Mouse (Mus musculus) retina, postnatal 1 day (tissue): ENCODE data around the gene Iqsec1.
A peak's percentile ranks its signal among the peaks of the same experiment; 100 is the strongest.
"Not testable (repeated sequence)": the region's sequence is repeated elsewhere in the genome, so short reads cannot be mapped to it uniquely, and the experiment has no call there.

Experiments used
- DNase-seq: peaks from one replicate; pipeline ENCODE4 v3.0.0-alpha.2; 2012

Iqsec1 gene

GRCm38 (mm10) chr6:90700737-90701136 is 287.7 kb downstream of the Iqsec1 start:
- no peak for DNase-seq

- DNase-seq, result no peak
Observed at GRCm38 (mm10) chr6:90700068-90700467, 288.4 kb downstream of the Iqsec1 start.

DNA sequence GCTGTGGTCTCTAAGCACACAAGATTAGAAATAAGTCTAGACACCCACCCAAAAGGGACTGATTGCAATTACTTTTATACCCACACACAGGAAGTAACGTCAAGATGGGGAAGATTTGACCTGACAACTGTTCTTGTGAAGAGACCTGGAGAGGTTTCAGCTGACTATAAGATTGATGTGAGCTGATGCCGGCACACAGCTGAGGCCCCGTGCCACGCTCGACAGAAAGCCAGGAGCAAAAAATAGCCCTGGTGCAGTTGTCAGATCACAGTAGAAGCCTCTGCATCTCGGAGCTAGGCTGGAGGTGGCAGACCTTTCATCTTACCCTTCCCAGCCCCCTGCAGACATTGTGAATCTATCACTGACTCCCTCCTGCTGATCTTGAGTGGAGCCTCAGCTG is 289.6 kb downstream of the Iqsec1 start:
- no peak for DNase-seq

DNA sequence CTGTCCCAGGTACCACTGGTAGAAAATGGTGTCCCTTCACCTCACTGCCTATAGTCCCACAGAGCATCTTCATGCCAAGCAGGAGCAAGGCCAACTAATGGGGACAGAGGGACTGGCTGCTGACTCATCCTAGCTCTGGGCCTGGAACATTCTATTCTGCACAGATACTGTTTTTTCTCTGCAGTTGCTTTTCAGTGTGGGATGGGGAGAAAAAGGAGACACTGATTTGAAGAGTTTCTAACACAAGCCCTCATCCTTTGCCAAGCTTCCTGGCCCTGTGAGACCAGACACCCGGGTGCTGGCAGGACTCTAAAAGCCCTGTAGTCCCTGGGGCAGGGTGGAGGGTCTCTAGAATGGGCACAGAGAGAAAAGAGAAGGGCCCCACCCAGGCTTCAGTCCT is 292.7 kb downstream of the Iqsec1 start:
- no peak for DNase-seq

GRCm38 (mm10) chr6:90692404-90692803 is 296.1 kb downstream of the Iqsec1 start:
- no peak for DNase-seq

GRCm38 (mm10) chr6:90691935-90692334 is 296.6 kb downstream of the Iqsec1 start:
- DNase-seq, result no peak

GRCm38 (mm10) chr6:90689500-90689899 is 299.0 kb downstream of the Iqsec1 start:
- DNase-seq, result no peak

DNA sequence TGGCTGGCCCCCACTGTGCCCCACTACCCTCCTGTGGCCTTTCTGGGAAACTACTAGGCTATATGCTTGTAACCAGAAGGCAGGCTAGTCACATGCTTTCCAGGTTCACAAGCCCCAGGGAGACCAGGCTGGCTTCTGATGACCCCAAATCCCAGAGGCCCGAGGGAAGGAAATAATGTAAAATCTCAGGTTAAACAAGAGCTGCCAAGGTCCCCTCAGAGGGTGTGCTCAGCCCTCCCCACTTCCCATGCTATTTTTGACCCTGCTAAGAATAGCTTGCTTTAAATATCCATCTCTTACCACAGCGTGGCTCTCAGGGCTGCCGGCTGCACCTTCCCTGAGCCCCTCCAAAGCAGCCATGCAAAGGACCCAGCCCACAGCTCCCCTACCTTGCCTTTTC is 299.7 kb downstream of the Iqsec1 start:
- DNase-seq, result no peak

GRCm38 (mm10) chr6:90688003-90688402 is 300.5 kb downstream of the Iqsec1 start:
- no peak for DNase-seq

DNA sequence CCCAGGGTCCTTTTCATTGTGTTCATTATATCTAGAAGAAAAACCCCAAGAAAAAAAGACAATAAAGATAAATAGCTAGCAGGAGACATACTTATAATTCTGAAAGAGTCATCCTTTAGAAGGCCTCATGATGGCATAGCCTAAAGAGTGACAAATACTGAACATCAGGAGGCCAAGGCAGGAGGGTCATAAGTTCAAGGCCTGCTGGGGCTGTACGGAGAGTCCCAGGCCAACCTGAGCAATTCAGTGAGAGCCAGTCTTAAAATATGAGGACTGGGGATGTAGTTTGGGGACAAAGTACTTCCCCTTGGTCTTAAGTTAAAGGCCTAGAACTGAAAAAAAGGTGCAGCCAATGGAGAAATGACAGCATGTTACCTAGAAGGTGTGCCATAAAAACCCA is 301.7 kb downstream of the Iqsec1 start:
- DNase-seq, result no peak

GRCm38 (mm10) chr6:90683831-90684532 is 304.5 kb downstream of the Iqsec1 start:
- DNase-seq, result no peak

- DNase-seq, result no peak
Observed at GRCm38 (mm10) chr6:90680401-90680800, 308.1 kb downstream of the Iqsec1 start.

GRCm38 (mm10) chr6:90678759-90679158 is 309.7 kb downstream of the Iqsec1 start:
- DNase-seq, result no peak

GRCm38 (mm10) chr6:90668693-90669092 is 319.8 kb downstream of the Iqsec1 start:
- no peak for DNase-seq

DNA sequence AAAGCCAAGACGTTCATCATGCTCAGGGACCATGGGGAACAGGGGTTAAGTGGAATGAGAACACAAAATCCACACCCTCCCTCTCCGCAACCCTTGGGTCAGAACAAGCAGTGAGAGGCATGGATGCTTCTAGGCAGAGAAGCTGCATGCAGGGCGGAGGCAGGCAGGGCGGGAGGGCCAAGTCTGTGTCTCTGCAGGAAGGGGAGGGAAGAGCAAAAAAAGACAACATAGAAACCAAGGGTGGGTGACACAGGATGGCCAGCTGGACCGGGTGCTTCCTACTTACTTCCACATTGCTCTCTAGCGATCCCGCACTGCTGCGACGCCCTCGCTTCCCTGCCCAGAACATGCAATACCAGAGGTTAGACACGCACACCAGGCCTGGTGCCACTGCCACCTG is 324.7 kb downstream of the Iqsec1 start:
- DNase-seq, result no peak

- no peak for DNase-seq
Observed at GRCm38 (mm10) chr6:90662148-90662547, 326.3 kb downstream of the Iqsec1 start.

GRCm38 (mm10) chr6:90661029-90661399 is 327.5 kb downstream of the Iqsec1 start:
- DNase-seq, result no peak

DNA sequence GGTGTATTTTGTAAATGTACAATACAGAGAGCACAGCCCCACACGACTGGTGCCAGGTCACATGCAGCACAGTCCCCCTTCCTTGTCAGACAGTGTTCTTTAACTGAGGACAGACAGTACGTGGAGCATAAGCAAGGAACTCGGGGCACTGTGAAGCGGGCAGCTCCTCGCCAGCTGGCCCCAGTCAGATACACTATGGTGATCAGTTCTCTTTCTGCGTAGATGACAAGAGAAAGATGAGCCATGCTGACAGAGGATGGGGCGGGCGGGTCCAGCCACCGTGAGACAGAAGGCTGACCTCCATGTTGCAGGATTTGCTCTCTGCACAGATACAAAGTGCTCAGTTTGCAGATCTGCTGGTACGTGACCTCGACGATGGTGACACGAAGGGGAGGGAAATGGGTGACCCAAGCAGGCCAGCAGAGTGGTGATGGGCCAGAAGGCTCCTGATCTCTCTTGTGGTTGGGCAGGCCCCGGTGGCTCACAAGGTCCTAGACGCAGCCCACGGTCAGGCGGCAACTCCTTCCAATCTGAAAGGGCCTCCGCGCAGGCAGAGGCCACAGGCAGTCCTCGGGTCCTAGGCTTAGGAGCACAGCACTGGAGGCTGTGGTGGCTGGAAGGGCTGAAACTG is 328.0 kb downstream of the Iqsec1 start:
- no peak for DNase-seq

DNA sequence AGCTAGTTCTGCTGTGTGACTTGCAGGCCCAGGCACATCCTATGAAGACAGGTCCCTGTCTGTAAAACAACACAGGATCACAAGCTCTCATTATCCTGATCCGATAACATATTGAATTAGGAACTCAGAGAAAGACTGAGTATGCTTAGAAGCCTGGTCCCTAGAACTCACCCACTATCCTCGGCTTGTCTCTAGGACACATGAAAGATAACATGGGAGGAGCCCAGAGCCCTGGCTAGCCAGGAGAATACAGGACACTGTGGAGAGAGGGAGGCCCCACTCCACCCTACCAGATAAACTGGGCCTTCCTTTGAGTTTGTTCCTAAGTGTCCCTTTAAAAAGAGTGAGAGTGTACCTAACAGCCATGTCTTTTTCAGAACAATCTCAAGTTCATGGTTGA is 328.6 kb downstream of the Iqsec1 start:
- DNase-seq, result no peak

DNA sequence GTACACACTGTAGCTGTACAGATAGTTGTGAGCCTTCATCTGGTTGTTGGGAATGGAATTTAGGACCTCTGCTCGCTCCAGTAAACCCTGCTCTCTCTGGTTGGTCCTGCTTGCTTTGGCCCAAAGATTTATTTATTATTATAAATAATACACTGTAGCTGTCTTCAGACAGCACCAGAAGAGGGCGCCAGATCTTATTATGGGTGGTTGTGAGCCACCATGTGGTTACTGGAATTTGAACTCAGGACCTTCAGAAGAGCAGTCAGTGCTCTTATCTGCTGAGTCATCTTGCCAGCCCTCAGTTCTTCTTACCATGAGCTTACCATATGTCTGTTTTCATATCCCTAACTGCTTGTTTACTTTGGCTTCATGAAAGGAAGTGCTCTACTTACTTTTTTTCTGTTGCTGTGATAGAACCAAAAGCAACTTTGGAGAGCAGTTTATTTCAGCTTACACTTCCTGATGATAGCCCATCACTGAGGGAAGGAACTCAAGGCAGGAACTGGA is 332.1 kb downstream of the Iqsec1 start:
- not testable (repeated sequence) for DNase-seq

DNA sequence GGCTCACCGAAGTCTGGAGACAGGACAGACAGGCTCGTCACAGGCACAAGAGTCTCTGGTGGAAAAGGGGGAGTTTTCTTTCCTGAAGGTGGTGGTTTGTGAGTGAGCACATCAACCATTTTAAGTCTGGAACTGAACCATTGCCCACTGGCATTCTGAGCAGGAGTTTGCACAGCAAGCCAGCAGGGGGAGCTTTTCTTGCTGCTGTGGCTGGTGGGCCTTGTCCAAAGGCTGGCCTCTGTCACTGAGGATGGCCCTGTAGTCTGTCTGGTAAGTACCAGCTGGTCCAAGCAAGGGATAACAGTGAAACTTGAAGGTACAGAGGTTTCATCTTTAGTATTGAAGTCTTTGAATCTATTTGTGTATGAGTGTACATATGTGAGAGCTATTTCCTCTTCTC is 334.7 kb downstream of the Iqsec1 start:
- peak; percentile 65 for DNase-seq

DNA sequence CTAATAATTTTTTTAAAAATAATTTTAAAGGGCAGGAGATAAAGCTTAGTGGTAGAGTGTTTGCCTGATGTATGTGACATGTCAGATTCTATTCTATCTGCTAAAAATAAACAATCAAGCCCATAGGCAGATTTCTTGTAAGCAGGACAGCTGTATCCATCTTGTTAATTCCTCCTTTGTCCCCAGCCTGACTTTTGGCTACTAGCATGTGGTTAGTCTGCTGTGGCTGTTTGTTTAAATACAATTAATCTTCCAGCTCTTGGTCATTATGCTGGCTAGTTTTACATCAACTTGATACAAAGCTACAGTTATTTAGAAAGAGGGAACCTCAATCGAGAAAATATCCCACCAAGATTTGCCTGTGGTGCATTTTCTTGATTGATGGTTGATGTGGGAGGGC is 337.9 kb downstream of the Iqsec1 start:
- no peak for DNase-seq

DNA sequence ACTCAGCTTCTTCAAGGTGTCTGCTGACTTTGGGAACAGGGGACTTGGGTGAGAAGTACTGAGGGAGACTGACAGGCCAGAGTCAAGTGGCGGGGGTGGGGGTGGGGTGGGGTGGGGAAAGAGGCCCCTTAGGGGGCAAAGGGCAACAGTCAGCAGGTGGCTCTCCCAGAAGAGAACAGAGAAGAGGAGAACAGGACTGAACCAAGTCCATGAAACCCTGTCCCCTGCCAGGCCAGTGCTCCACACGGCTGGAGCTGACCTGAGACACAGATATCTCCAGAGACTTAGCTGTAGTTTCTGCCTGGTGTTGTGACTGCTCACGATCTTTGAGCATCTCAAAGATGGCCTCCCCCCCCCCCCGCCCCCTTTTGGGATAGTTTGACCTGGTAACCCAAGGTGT is 339.2 kb downstream of the Iqsec1 start:
- no peak for DNase-seq

- no peak for DNase-seq
Observed at GRCm38 (mm10) chr6:90648391-90648790, 340.1 kb downstream of the Iqsec1 start.

- DNase-seq, result peak; percentile 12
Observed at GRCm38 (mm10) chr6:90644965-90645364, 343.5 kb downstream of the Iqsec1 start.
